Mouse (Mus musculus) skeletal muscle tissue, adult 2 months (tissue): ENCODE measurements at regions not wholly inside any gene's neighbourhood (a gene's known extent, or its start where the extent isn't known, plus 50 kb on each side); places are given as distances from the start of the nearest gene placed in this dataset.
A peak's percentile ranks its signal among the peaks of the same experiment; 100 is the strongest.
"Not testable (repeated sequence)": the region's sequence is repeated elsewhere in the genome, so short reads cannot be mapped to it uniquely, and the experiment has no call there.

ENCODE experiments used
- DNase-seq: peaks from one replicate; pipeline ENCODE4 v3.0.0-alpha.2; 2012; ENCODE audit warnings: low read depth, low spot score

DNA sequence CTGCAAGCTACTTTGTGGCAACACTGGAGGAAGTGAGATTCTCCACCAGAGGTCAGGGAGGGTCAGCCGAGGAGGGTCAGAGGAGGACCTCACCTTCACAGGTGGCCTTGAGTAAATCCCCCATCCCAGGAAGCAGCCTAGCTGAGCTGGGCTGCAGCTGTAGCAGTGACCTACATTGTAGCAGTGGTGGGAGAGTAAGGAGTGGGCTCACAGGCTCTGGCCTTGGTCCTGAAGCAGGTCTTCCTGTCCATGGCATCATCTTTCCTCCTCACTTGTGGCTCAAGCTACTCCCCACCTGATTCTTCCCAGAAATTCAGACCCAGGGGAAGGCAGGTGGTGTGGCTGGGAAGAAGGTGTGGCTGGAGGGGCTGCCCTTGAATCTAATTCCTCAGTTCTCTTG, 84.3 kb downstream of the 1810013L24Rik start:
- DNase-seq = not testable (repeated sequence)

DNA sequence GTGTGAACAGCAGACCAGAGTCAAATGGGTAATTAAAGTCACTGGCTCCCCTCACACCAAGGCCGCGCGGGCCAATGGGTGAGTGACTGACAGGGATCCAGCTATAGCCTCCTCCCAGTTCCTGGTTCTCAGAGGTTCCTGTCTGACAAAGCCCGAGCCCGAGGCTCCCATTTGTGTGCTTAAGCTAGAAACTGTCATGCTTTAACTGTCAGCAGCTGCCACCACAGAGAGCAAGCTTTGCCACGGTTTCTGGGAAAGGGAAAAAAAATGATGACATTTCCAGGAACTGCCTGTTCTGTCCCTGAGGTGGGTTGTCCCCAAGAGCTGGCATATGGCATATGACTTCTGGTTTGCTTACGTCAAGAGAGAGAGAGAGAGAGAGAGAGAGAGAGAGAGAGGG, 86.2 kb downstream of the 1810013L24Rik start:
- DNase-seq = peak; percentile 4

- no peak for DNase-seq
These were observed 89.0 kb downstream of the 1810013L24Rik start for GRCm38 (mm10) chr16:8918741-8919535.

- no peak for DNase-seq
These were observed 94.8 kb downstream of the 1810013L24Rik start for GRCm38 (mm10) chr16:8924732-8925131.

- no peak for DNase-seq
These were observed 102.1 kb downstream of the 1810013L24Rik start for GRCm38 (mm10) chr16:8931961-8932360.

DNA sequence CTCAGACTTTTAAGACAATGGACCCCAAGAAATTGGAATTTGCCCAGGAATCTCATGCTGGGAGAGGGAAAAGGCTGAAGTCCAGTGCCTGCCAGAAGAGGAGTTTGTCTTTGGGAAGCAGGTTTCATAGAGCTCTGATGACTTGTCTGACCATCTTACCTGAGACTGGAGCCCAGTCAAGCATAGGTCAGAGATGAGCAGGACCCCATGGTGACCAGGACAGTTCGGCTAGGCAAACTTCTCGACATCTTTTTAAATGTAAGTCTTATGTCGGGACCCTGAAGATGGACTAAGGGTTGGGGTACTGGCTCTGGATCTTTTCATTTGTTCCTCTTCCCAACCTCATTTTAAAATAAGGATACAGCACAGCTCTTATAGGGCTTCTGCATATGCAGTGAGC, 103.2 kb downstream of the 1810013L24Rik start:
- DNase-seq = no peak

DNA sequence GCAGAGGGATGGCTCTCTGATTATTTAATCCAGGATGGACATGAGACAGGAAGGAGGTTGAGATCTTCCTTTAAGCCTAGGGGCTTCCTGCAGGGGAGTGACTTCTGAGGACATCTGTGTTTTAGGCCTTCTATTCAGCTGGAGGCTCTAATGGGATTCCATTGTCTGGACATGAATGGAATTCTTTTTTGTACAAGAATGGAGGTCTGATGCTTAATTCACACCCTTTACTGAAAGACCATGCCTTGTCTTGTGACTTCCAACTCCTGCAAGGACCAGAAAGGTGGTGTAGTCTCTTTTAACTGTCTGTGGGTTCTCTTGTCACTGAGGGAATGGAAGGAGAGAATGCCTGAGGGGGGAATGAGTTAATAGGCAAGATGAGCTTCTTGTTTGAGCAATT, 106.5 kb downstream of the 1810013L24Rik start:
- no peak for DNase-seq

- DNase-seq = no peak
These were observed 108.6 kb downstream of the 1810013L24Rik start for GRCm38 (mm10) chr16:8938516-8938915.

DNA sequence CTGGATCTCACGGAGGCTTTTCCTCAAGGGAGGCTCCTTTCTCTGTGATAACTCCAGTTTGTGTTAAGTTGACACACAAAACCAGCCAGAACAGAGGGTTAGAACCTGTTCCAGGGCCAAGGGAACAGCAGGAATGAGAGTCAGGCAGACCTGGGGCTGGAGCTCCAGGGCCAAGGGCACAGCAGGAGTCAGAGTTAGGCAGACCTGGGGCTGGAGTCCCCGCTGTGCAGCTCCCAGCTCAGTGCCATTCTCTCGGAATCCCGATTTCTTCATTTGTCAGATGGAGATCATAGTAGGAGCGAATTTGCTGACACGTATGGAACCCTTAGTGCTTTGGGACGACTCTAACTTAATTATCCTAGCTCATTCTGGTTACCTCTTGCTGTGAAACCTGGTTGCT, 109.2 kb downstream of the 1810013L24Rik start:
- DNase-seq = no peak

DNA sequence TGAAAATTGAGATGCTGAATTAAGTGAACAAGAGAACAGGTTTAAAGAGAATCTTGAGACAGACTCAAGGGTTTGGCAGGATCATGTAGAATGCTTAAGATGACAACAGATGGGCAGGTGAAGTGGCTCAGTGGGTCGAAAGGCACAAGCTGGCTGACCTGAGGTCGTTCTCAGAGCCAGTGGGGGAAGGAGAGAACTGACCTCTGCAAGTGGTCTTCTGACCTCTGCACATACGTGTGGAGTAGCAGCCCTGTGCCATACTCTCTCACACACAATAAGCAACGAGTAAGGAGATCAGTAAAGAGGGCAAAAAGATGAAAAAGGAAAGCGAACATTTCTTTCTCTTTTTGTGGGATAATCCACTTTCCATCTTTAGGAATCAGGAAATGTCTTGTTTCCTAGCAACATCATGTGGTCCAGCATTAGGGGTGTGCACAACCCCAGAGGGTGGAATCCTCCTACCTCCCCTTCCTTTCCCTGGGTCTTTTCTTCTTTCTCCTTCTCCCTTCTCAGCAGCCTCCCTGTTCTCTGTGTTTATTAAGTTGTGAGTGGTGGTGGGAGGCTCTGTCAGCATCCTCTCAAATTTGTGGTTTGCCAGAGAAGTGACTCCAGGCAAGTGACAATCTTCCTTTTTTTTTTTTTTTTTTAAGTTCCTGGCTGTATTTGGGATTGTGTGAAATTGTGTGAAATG, 114.7 kb downstream of the 1810013L24Rik start:
- no peak for DNase-seq

- DNase-seq = no peak
These were observed 117.9 kb downstream of the 1810013L24Rik start for GRCm38 (mm10) chr16:8947846-8948245.

GRCm38 (mm10) chr16:8951156-8951899, 121.4 kb downstream of the 1810013L24Rik start:
- DNase-seq = no peak

DNA sequence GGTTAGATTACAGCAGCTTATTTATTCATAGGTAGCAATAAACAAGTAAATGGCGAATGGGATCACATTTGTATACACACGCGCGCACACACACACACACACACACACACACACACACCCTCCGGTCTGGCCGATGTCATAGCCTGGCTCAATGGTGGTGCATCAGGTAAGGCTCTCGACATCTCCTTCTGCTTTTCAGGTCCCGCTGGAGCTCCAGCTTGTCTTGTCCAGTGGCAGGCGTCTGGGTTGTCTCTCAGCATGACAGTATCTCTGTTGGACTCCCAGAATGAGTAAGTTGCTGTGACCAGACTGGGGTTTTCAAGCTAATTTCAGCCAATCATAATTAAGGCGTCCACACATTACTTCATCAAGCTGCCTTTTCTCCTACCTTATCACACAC, 131.8 kb downstream of the 1810013L24Rik start:
- no peak for DNase-seq

GRCm38 (mm10) chr16:8993521-8994250, 163.8 kb downstream of the 1810013L24Rik start:
- no peak for DNase-seq

DNA sequence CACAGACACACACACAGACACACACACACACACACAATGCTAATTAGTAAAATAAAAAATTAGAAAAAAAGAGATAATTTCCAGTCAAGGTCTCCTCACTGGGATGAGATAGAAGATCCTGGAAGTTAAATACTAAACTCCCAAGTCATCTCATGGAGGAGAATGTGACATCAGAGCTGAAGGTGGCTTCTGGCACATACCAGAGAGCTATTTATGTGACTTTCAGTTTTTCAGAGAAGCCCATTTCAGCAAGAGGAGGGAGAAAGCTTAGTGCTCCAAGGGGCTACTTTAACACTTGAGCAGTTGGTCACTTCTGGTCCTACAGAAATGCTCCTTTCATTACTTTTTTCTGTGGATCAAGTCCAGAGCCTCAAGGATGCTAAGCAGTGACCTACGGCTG, 164.6 kb downstream of the 1810013L24Rik start:
- DNase-seq = no peak

- DNase-seq = no peak
These were observed 167.3 kb downstream of the 1810013L24Rik start for GRCm38 (mm10) chr16:8997250-8997649.

- no peak for DNase-seq
These were observed 174.1 kb downstream of the 1810013L24Rik start for GRCm38 (mm10) chr16:9004012-9004411.

GRCm38 (mm10) chr16:9005933-9006332, 176.0 kb downstream of the 1810013L24Rik start:
- no peak for DNase-seq

DNA sequence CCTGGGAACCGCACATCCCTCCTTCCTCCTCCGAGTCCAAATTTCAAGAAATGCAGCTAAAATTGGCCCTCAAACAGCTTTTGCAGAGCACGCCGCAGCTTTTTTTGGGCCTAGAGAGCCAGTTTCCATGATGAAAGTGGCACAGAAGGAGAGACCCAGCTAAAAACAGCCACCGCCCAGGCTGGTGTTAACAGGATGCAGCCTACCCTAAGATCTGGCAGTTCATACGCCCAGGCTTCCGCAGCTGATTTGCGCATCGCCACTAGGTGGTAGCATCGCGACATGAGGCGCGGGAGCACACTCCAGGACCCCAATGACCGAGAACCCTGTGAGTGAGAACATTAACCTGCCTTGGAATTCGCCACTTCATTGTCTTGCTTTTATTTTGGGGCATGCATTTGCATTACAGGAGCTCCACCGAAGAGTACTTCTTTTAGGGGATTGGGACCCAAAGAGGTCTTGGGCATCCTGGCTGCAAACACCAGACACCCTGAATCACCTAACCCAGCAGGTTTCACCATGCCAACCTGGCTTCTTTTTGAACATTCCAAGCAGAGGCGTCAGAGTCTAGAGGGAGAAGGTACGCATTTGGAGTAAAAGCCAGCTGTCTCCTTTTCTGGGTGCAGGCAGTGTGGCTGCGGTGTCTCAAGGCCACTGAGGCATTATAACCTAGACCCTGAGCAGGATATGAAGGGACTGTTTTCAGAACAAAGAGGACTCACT, 179.6 kb downstream of the 1810013L24Rik start:
- DNase-seq = peak; percentile 23

GRCm38 (mm10) chr16:9011077-9011476, 181.2 kb downstream of the 1810013L24Rik start:
- DNase-seq = no peak

- DNase-seq = no peak
These were observed 181.8 kb downstream of the 1810013L24Rik start for GRCm38 (mm10) chr16:9011691-9012090.
